Mouse (Mus musculus): Measurements from ENCODE around the gene Fosl2. TPM values are rescaled to one million over a fixed set of nuclear protein-coding genes. Genes with fewer than 3 reads are reported as not detected.
A peak's percentile ranks its signal among the peaks of the same experiment; 100 is the strongest.

The Fosl2 gene
- polyA plus RNA-seq, 1 experiment from 2014 or later: 0.55 TPM

- peaks cover 10% of the 10 kb centered on the region for H3K27me3 ChIP-seq (ENCODE audit: control insufficient read depth, insufficient read depth, low read depth, low read length)
- no peak overlapping the region for H3K27ac ChIP-seq (ENCODE audit: low read length)
- H3K4me1 ChIP-seq (ENCODE audit: control insufficient read depth, insufficient read depth, low read length): no peaks in the 10 kb centered on the region
- no peak overlapping the region for H3K4me3 ChIP-seq (ENCODE audit: low read depth, low read length)
- no peak overlapping the region for H3K4me2 ChIP-seq (ENCODE audit: low read length)
- H3K36me3 ChIP-seq (ENCODE audit: control insufficient read depth, insufficient read depth, low read length): no peaks in the 10 kb centered on the region
- 66% methylated on average over 3 of the region's 3 CpGs for WGBS
- H3K9me3 ChIP-seq (replicated peaks; ENCODE audit: control insufficient read depth, low read length, poor library complexity, severe bottlenecking): no peaks in the 10 kb centered on the region
- no peak overlapping the region for H3K9ac ChIP-seq (ENCODE audit: low read depth, low read length)
- ATAC-seq: no peak
These were observed 8.4 kb upstream of the Fosl2 start for GRCm38 (mm10) chr5:32127226-32127625.

DNA sequence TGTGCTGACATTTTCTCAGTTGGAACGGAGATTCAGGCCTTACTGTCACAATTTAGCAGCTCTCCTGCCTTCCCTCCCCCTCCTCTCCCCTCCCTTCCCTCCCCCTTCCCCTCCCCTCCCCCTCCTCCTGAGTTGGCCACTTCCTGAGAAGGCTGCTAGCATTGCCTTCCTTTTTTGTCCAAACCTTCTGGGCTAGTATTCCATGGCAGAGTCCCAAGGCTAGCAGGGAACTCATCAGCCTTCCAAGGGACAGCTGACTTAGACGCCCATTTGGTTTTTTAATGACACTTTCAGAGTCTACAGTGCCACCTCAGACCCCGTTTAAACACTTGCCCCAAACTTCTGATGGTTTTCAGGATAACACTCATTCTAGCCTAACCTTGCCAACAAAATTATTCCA, 7.7 kb upstream of the Fosl2 start:
- Histone ChIP-seq H3K27me3 (ENCODE audit: control insufficient read depth, insufficient read depth, low read depth, low read length) (peaks cover 14% of the 10 kb centered on the region), H3K4me1 (ENCODE audit: control insufficient read depth, insufficient read depth, low read length) (no peaks in the 10 kb centered on the region; the same call in 1 of the 2 replicates), H3K4me2 (ENCODE audit: low read length) (no peak overlapping the region), H3K4me3 (ENCODE audit: low read depth, low read length) (no peak overlapping the region), H3K9ac (ENCODE audit: low read depth, low read length) (no peak overlapping the region), H3K27ac (ENCODE audit: low read length) (no peak overlapping the region), H3K9me3 (replicated peaks; ENCODE audit: control insufficient read depth, low read length, poor library complexity, severe bottlenecking) (no peaks in the 10 kb centered on the region), H3K36me3 (ENCODE audit: control insufficient read depth, insufficient read depth, low read length) (no peaks in the 10 kb centered on the region)
- WGBS: 65% methylated on average over 3 of the region's 3 CpGs
- no peak for ATAC-seq

DNA sequence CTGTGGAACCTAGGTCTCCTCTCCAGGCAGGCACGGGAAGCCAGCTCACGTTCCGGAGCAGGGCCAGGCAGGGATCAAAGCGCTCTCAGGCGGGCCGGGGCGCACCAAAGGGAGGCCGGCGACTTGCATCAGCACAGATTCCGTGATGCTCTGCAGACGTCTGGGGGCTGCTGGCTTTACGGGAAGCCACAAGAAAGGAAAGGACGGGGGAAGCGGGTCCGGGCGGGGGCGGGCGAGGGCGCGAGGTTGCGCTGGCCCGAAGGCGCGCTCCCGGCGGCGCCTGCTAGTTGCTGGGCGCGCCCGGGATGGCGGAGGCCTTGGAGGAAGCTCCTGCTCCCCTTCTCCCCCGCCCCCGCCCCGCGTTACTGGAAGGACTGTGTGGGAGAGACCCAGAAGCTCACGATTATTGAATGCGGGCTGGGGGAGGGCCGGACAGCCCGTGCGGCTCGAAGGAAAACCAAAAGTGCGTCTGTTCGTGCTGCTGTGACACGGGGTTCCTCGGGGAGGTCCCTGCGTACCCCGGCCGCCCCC, 2.6 kb upstream of the Fosl2 start:
- peak overlapping the region; percentile 70 for H3K9ac ChIP-seq (ENCODE audit: low read depth, low read length)
- ATAC-seq: no peak
- under 1% methylated on average over 38 of the region's 48 CpGs for WGBS

DNA sequence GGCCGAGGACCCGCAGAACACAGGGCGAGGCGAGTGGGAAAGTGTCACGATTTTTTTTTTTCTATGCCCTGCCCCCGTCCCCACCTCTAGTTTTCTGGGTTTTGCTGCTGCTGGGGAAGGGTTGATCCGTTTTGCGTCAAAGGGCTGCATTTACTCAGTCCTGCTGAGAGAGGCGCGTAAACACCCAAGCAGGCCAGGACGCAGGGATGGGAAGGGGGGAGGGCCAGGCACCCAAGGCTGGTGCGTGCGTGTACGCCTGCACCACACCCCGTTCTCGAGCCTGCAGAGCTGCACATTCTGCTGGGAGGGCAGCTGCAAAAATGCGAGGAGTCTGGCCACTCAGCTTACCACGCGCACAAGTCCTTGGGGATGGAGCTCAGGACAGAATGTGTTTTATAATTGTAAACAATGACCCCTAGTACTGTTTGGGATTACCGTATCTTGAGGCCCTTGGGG, 2.0 kb upstream of the Fosl2 start:
- Histone ChIP-seq H3K27ac (ENCODE audit: low read length) (no peak overlapping the region), H3K36me3 (ENCODE audit: control insufficient read depth, insufficient read depth, low read length) (no peaks in the 10 kb centered on the region), H3K4me3 (ENCODE audit: low read depth, low read length) (peak overlapping the region; percentile 68), H3K9me3 (replicated peaks; ENCODE audit: control insufficient read depth, low read length, poor library complexity, severe bottlenecking) (no peaks in the 10 kb centered on the region), H3K4me1 (ENCODE audit: control insufficient read depth, insufficient read depth, low read length) (peaks cover 18% of the 10 kb centered on the region), H3K9ac (ENCODE audit: low read depth, low read length) (peak overlapping the region; percentile 70), H3K4me2 (ENCODE audit: low read length) (peak overlapping the region; percentile 97), H3K27me3 (ENCODE audit: control insufficient read depth, insufficient read depth, low read depth, low read length) (peaks cover 42% of the 10 kb centered on the region)
- WGBS: under 1% methylated on average over 20 of the region's 20 CpGs
- no peak for ATAC-seq

More for the DNA sequence above, 2.6 kb upstream of the Fosl2 start:
- Histone ChIP-seq H3K4me2 (ENCODE audit: low read length) (peak overlapping the region; percentile 97), H3K9me3 (replicated peaks; ENCODE audit: control insufficient read depth, low read length, poor library complexity, severe bottlenecking) (no peaks in the 10 kb centered on the region), H3K36me3 (ENCODE audit: control insufficient read depth, insufficient read depth, low read length) (no peaks in the 10 kb centered on the region), H3K4me3 (ENCODE audit: low read depth, low read length) (peak overlapping the region; percentile 68), H3K4me1 (ENCODE audit: control insufficient read depth, insufficient read depth, low read length) (peaks cover 18% of the 10 kb centered on the region), H3K27me3 (ENCODE audit: control insufficient read depth, insufficient read depth, low read depth, low read length) (peaks cover 37% of the 10 kb centered on the region), H3K27ac (ENCODE audit: low read length) (peak overlapping the region; percentile 5; the same call in 1 of the 2 replicates)

DNA sequence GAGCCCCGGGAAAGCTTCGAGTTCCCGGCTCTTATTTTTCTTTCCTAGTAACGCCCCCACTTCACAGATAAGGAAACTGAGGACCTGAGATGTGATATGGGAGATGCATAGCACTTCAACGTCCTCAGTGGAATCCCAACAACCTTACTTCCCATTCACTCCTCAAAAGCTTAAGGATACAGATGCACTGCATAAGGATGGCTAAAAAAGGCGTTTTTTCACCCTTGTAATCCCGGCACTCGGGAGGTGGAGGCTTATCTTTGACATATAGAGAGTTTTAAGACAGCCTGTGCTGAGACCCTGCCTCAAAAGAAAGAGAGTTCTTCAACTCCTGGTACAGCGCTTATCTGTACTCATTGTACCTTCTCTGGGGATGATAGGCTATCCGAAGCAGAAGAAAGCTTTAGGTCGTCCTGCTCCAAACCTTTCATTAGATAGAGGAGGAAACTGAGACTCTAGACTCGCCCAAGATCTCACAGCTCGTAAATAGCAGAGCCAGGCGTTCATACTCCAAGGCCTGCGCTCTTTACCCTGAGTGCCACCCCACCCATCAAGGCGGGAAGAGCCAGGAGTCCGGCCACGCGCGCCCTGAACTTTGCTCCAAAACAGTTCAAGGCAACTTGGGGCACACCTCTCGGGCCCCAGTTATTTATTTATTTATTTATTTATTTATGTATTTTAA, 1.4 kb upstream of the Fosl2 start:
- ATAC-seq: no peak
- Histone ChIP-seq H3K27me3 (ENCODE audit: control insufficient read depth, insufficient read depth, low read depth, low read length) (peaks cover 44% of the 10 kb centered on the region), H3K27ac (ENCODE audit: low read length) (no peak overlapping the region), H3K9ac (ENCODE audit: low read depth, low read length) (no peak overlapping the region; the same call in 1 of the 2 replicates), H3K4me3 (ENCODE audit: low read depth, low read length) (peak overlapping the region; percentile 68), H3K9me3 (replicated peaks; ENCODE audit: control insufficient read depth, low read length, poor library complexity, severe bottlenecking) (no peaks in the 10 kb centered on the region), H3K4me2 (ENCODE audit: low read length) (peak overlapping the region; percentile 97), H3K4me1 (ENCODE audit: control insufficient read depth, insufficient read depth, low read length) (peaks cover 18% of the 10 kb centered on the region), H3K36me3 (ENCODE audit: control insufficient read depth, insufficient read depth, low read length) (no peaks in the 10 kb centered on the region)
- WGBS: 2% methylated on average over 21 of the region's 21 CpGs

- under 1% methylated on average over 37 of the region's 54 CpGs for WGBS
- H3K27me3 ChIP-seq (ENCODE audit: control insufficient read depth, insufficient read depth, low read depth, low read length): peaks cover 41% of the 10 kb centered on the region
- no peaks in the 10 kb centered on the region for H3K36me3 ChIP-seq (ENCODE audit: control insufficient read depth, insufficient read depth, low read length)
- peaks cover 18% of the 10 kb centered on the region for H3K4me1 ChIP-seq (ENCODE audit: control insufficient read depth, insufficient read depth, low read length)
- peak overlapping the region; percentile 97 for H3K4me2 ChIP-seq (ENCODE audit: low read length)
- H3K9ac ChIP-seq (ENCODE audit: low read depth, low read length): peak overlapping the region; percentile 77
- peak overlapping the region; percentile 72 for H3K27ac ChIP-seq (ENCODE audit: low read length)
- peak; percentile 52 for ATAC-seq
- H3K4me3 ChIP-seq (ENCODE audit: low read depth, low read length): peak overlapping the region; percentile 68
- H3K9me3 ChIP-seq (replicated peaks; ENCODE audit: control insufficient read depth, low read length, poor library complexity, severe bottlenecking): no peaks in the 10 kb centered on the region
These were observed 682 bp upstream of the Fosl2 start for GRCm38 (mm10) chr5:32134903-32135335.

GRCm38 (mm10) chr5:32136301-32136863, 781 bp downstream of the Fosl2 start:
- no peak for ATAC-seq
- H3K27me3 ChIP-seq (ENCODE audit: control insufficient read depth, insufficient read depth, low read depth, low read length): peaks cover 41% of the 10 kb centered on the region

GRCm38 (mm10) chr5:32137106-32137522, 1.5 kb downstream of the Fosl2 start:
- Histone ChIP-seq H3K4me2 (ENCODE audit: low read length) (peak overlapping the region; percentile 97), H3K9ac (ENCODE audit: low read depth, low read length) (no peak overlapping the region), H3K4me3 (ENCODE audit: low read depth, low read length) (peak overlapping the region; percentile 68), H3K27me3 (ENCODE audit: control insufficient read depth, insufficient read depth, low read depth, low read length) (peaks cover 34% of the 10 kb centered on the region), H3K27ac (ENCODE audit: low read length) (no peak overlapping the region), H3K4me1 (ENCODE audit: control insufficient read depth, insufficient read depth, low read length) (peaks cover 18% of the 10 kb centered on the region), H3K36me3 (ENCODE audit: control insufficient read depth, insufficient read depth, low read length) (no peaks in the 10 kb centered on the region), H3K9me3 (replicated peaks; ENCODE audit: control insufficient read depth, low read length, poor library complexity, severe bottlenecking) (no peaks in the 10 kb centered on the region)
- ATAC-seq: no peak
- WGBS: 3% methylated on average over 12 of the region's 12 CpGs

More at GRCm38 (mm10) chr5:32136301-32136863, 781 bp downstream of the Fosl2 start:
- peak overlapping the region; percentile 68 for H3K4me3 ChIP-seq (ENCODE audit: low read depth, low read length)
- no peaks in the 10 kb centered on the region for H3K36me3 ChIP-seq (ENCODE audit: control insufficient read depth, insufficient read depth, low read length)
- peak overlapping the region; percentile 72 for H3K27ac ChIP-seq (ENCODE audit: low read length)
- peak overlapping the region; percentile 97 for H3K4me2 ChIP-seq (ENCODE audit: low read length)
- no peaks in the 10 kb centered on the region for H3K9me3 ChIP-seq (replicated peaks; ENCODE audit: control insufficient read depth, low read length, poor library complexity, severe bottlenecking)
- H3K4me1 ChIP-seq (ENCODE audit: control insufficient read depth, insufficient read depth, low read length): peaks cover 18% of the 10 kb centered on the region
- 0% methylated on average over 57 of the region's 63 CpGs for WGBS
- H3K9ac ChIP-seq (ENCODE audit: low read depth, low read length): peak overlapping the region; percentile 77

Measured in midbrain, embryonic 16.5 days (tissue).